Mouse (Mus musculus) brown adipose tissue, adult 24 weeks (tissue): Measurements from ENCODE around the gene Slc5a6. TPM values are rescaled to one million over a fixed set of nuclear protein-coding genes. Genes with fewer than 3 reads are reported as not detected.

ENCODE experiments used
- H3K27ac ChIP-seq: fragments of 200-500 bp; replicated peaks from 2 replicates; pipeline ENCODE4 v1.5.1; 2012; ENCODE audit warnings: low read depth, mild to moderate bottlenecking, low read length
- H3K4me1 ChIP-seq: fragments of 200-500 bp; 2 replicates; pipeline ENCODE4 v1.6.1; 2012; ENCODE audit warnings: low read length, mixed read lengths; ENCODE audit not compliant: control insufficient read depth, insufficient read depth, insufficient read length
- H3K4me3 ChIP-seq: fragments of 200-500 bp; 2 replicates; pipeline ENCODE4 v1.5.1; 2012; ENCODE audit warnings: low read depth, mild to moderate bottlenecking, low read length, moderate library complexity; ENCODE audit not compliant: insufficient read depth
- polyA plus RNA-seq: library from polyadenylated mRNA; stranded (reverse); fragments of >200 nt; gene quantifications from 2 replicates; pipeline ENCODE4 v1.2.4, GENCODE M21; 2012; ENCODE audit not compliant: missing spikeins, insufficient read depth, insufficient read length

The Slc5a6 gene
- polyA plus RNA-seq, 1 experiment, result 8.2 TPM

DNA sequence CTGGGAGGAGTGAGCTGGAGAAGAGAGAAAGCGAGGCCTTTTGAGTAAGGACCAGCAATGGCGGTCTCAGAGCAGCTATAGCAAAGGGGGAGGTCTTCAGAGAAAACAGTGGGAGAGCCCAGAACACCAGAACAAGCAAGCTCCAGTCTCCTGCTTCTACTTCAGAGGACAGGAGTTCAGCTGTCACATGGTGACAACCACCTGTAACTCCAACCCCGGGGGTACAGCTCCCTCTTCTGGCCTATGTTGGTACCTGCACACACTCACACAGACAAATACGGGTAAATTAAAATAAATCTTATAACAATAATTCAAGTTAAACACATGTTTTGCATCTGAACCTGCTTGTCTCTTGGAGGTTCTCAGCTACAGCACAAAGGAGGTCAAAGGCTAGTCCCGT, 50.4 kb downstream of the Slc5a6 start:
- Histone ChIP-seq H3K27ac (no peak overlapping the region), H3K4me3 (no peak overlapping the region), H3K4me1 (no peaks in the 10 kb centered on the region)

DNA sequence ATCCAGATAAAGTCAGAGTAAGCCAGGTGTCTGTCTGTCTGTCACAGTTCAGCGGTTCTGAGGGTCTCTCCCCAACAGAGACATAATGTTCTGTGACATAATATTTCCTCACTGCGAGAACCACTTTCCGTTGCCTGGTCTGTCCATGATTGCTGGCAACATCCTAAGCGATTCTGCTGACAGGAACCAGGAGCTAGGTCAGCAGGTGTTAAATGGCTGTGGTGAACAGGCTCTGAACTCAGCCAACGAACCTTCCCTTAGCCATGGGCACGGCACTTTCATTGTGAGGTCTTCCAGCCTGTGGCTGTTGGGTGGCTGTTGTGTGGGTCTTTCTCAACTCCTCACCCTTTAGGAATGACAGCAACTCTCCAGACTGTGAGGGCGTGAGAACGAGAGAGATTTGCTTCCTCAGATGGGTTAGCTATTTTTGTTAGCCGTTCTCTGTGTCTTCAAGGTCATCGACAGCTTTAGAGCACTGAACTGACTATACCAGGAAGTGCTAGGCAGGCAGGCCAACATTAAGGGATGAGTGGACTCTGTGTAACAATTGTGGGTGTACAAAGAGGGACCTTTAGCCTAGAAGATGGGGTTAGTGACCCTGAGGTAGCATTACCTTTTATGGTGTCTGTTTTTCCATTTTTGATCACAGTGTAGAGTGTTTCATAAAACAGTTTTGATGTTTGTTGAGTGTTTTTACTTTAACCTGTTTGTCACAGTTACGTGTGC, 53.7 kb downstream of the Slc5a6 start:
- no peaks in the 10 kb centered on the region for H3K4me1 ChIP-seq
- no peak overlapping the region for H3K4me3 ChIP-seq
- H3K27ac ChIP-seq, result no peak overlapping the region

DNA sequence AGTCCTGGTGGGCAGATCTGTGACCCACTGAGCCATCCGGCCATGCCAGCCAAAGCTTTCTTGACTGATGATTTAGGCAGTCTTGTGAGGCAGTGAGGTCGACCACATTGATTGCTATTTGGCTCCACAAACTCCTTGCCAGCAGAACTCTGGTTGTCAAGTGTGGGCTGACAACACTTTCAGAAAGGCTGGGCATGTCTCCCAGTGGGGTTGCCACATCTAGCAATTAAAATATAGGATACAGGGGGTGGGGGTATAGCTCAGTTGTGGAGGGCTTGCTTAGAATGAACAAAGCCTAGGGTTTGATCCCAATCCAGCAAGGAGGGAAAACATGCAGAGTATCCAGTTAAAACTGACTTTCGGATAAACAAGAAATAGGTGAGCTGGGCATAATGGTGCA, 54.6 kb downstream of the Slc5a6 start:
- Histone ChIP-seq H3K4me3 (no peak overlapping the region), H3K4me1 (no peaks in the 10 kb centered on the region), H3K27ac (no peak overlapping the region)

DNA sequence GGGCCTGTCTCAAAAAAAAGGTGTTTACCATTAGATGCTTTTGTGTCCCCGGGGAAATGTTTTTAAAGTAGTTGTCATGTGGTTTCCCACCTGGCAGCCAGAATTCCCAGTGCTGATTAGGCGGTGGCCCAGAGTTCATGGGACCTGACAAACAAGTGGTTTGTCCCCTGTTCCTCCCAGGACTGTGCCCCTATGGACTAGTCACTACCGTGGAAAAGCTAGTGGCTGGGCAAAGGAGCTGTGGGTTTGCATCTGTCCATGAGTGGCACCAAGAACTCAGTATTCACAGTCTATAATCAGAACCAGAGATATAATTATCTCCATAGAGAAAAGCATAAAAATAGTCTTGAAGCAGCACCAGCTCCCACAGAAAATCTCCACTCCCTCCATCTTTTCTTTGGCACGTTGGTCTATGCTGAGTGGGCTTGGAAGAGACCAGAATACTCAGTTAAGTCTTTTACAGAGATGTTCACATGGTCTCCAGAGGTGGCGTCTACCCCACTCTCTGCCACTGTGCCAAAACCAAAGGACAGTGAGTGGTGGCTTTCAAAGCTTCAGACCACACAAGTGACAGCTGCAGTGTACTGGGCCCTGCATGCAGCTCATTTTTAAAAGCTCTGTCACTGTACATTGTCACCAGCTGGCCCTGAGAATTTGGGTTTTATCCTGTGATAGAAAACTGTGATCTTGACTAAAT, 55.6 kb downstream of the Slc5a6 start:
- no peak overlapping the region for H3K27ac ChIP-seq
- H3K4me3 ChIP-seq, result no peak overlapping the region
- no peaks in the 10 kb centered on the region for H3K4me1 ChIP-seq

Other genes starting within 250 kb of the Slc5a6 start
- gene Mapre3, start 234.3 kb downstream of the Slc5a6 start, polyA plus RNA-seq, result 35.6 and 69.3 TPM in 2 replicates
- gene Tmem214, start 180.9 kb downstream of the Slc5a6 start, polyA plus RNA-seq, result 18.2 and 30.3 TPM in 2 replicates
- 1.7 and 2.9 TPM in 2 replicates for gene Agbl5, start 160.2 kb downstream of the Slc5a6 start, polyA plus RNA-seq
- 357 and 467 TPM in 2 replicates for gene Ost4, start 141.1 kb downstream of the Slc5a6 start, polyA plus RNA-seq
- 2.4 and 3.6 TPM in 2 replicates for gene Emilin1, start 135.5 kb downstream of the Slc5a6 start, polyA plus RNA-seq
- gene Khk, start 127.5 kb downstream of the Slc5a6 start, polyA plus RNA-seq, result 27.8 and 28.8 TPM in 2 replicates
- 1.0 TPM in 1 of 2 replicates, not detected in the other for gene Cgref1, start 103.3 kb downstream of the Slc5a6 start, polyA plus RNA-seq
- gene Preb, start 88.6 kb downstream of the Slc5a6 start, polyA plus RNA-seq, result 51.9 and 74.1 TPM in 2 replicates
- not detected in 2 replicates for gene Tcf23, start 80.3 kb downstream of the Slc5a6 start, polyA plus RNA-seq
- 156 and 168 TPM in 2 replicates for gene Atraid, start 612 bp downstream of the Slc5a6 start, polyA plus RNA-seq
- gene Cad, start 5.9 kb upstream of the Slc5a6 start, polyA plus RNA-seq, result 6.8 and 19.9 TPM in 2 replicates
- not detected in 2 replicates for gene Dnajc5g, start 57.4 kb upstream of the Slc5a6 start, polyA plus RNA-seq
- gene Slc30a3, start 59.3 kb upstream of the Slc5a6 start, polyA plus RNA-seq, result not detected in 2 replicates
- 3.2 and 4.2 TPM in 2 replicates for gene Trim54, start 67.8 kb upstream of the Slc5a6 start, polyA plus RNA-seq
- gene Ucn, start 89.9 kb upstream of the Slc5a6 start, polyA plus RNA-seq, result not detected in 2 replicates
- gene Mpv17, start 105.3 kb upstream of the Slc5a6 start, polyA plus RNA-seq, result 71.5 and 104 TPM in 2 replicates
- not detected in 2 replicates for gene Gm29609, start 131.0 kb upstream of the Slc5a6 start, polyA plus RNA-seq
- gene Gtf3c2, start 131.2 kb upstream of the Slc5a6 start, polyA plus RNA-seq, result 18.3 and 18.4 TPM in 2 replicates
- 56.4 and 64.8 TPM in 2 replicates for gene Snx17, start 144.3 kb upstream of the Slc5a6 start, polyA plus RNA-seq
- 33.3 and 43.4 TPM in 2 replicates for gene Eif2b4, start 144.5 kb upstream of the Slc5a6 start, polyA plus RNA-seq
- gene Zfp513, start 153.4 kb upstream of the Slc5a6 start, polyA plus RNA-seq, result 10.0 and 12.1 TPM in 2 replicates
- gene Ppm1g, start 171.8 kb upstream of the Slc5a6 start, polyA plus RNA-seq, result 39.8 and 46.0 TPM in 2 replicates
- 31.0 and 33.7 TPM in 2 replicates for gene Nrbp1, start 191.9 kb upstream of the Slc5a6 start, polyA plus RNA-seq
- gene Gm9970, start 192.3 kb upstream of the Slc5a6 start, polyA plus RNA-seq, result not detected in 2 replicates
- 2.0 TPM in 1 of 2 replicates, not detected in the other for gene Krtcap3, start 202.8 kb upstream of the Slc5a6 start, polyA plus RNA-seq
- 28.9 and 34.5 TPM in 2 replicates for gene Ift172, start 242.2 kb upstream of the Slc5a6 start, polyA plus RNA-seq
- gene Fndc4, start 247.2 kb upstream of the Slc5a6 start, polyA plus RNA-seq, result 3.6 and 3.7 TPM in 2 replicates
- gene Gckr, start 248.5 kb upstream of the Slc5a6 start, polyA plus RNA-seq, result 0.99 TPM in 1 of 2 replicates, not detected in the other